Mouse (Mus musculus): ENCODE results near the gene Cpsf6. TPM values are rescaled to one million over a fixed set of nuclear protein-coding genes. Genes with fewer than 3 reads are reported as not detected.

Cpsf6 gene
- total and polyA plus RNA-seq, 2 experiments from 2014 or later = 82.0 to 127 TPM

- no peak overlapping the region for H3K4me2 ChIP-seq (ENCODE audit: low read depth, low read length)
- H3K27ac ChIP-seq = no peak overlapping the region
- DNase-seq (ENCODE audit: low spot score) (no peak), ATAC-seq (no peak)
- H3K9me3 ChIP-seq (ENCODE audit: low read length) = no peaks in the 10 kb centered on the region
- no peaks in the 10 kb centered on the region for H3K36me3 ChIP-seq (ENCODE audit: insufficient read depth, low read length)
- H3K4me1 ChIP-seq (ENCODE audit: insufficient read depth, low read length) = no peaks in the 10 kb centered on the region
- H3K27me3 ChIP-seq (ENCODE audit: insufficient read depth, low read length) = no peaks in the 10 kb centered on the region
- no peak overlapping the region for H3K4me3 ChIP-seq (ENCODE audit: low read length)
- no peak for TF ChIP-seq CTCF (IDR thresholded peaks at IDR 0.05; ENCODE audit: low read depth)
- 88% methylated on average over 6 of the region's 6 CpGs for WGBS
- H3K9ac ChIP-seq (replicated peaks; ENCODE audit: low read length) = no peak overlapping the region
These were observed 81.5 kb downstream of the Cpsf6 start for GRCm38 (mm10) chr10:117298336-117298735.

Other genes with a start within 250 kb of the Cpsf6 start
- gene Frs2, start 231.5 kb downstream of the Cpsf6 start, total RNA-seq (2014; rRNA removed) = 18.9 and 19.3 TPM in 2 replicates
- 19.1 and 19.4 TPM in 2 replicates for gene Frs2, start 231.5 kb downstream of the Cpsf6 start, polyA plus RNA-seq (2015; fragmentation: Nextera tagmentation; extraction: Ambion mirVana)
- 41.4 and 47.2 TPM in 2 replicates for gene Yeats4, start 155.5 kb downstream of the Cpsf6 start, total RNA-seq (2014; rRNA removed)
- gene Yeats4, start 155.5 kb downstream of the Cpsf6 start, polyA plus RNA-seq (2015; fragmentation: Nextera tagmentation; extraction: Ambion mirVana) = 83.4 and 85.4 TPM in 2 replicates
- not detected in 2 replicates for gene 9530003J23Rik, start 141.3 kb downstream of the Cpsf6 start, total RNA-seq (2014; rRNA removed)
- gene 9530003J23Rik, start 141.3 kb downstream of the Cpsf6 start, polyA plus RNA-seq (2015; fragmentation: Nextera tagmentation; extraction: Ambion mirVana) = not detected in 2 replicates
- gene Lyz2, start 97.7 kb downstream of the Cpsf6 start, total RNA-seq (2014; rRNA removed) = 7.5 and 12.7 TPM in 2 replicates
- gene Lyz2, start 97.7 kb downstream of the Cpsf6 start, polyA plus RNA-seq (2015; fragmentation: Nextera tagmentation; extraction: Ambion mirVana) = 25.6 and 26.1 TPM in 2 replicates
- 0.68 TPM in 1 of 2 replicates, not detected in the other for gene Lyz1, start 87.1 kb downstream of the Cpsf6 start, total RNA-seq (2014; rRNA removed)
- 0.14 TPM in 1 of 2 replicates, not detected in the other for gene Lyz1, start 87.1 kb downstream of the Cpsf6 start, polyA plus RNA-seq (2015; fragmentation: Nextera tagmentation; extraction: Ambion mirVana)
- gene Cpm, start 249.5 kb upstream of the Cpsf6 start, total RNA-seq (2014; rRNA removed) = 0.75 and 2.4 TPM in 2 replicates
- gene Cpm, start 249.5 kb upstream of the Cpsf6 start, polyA plus RNA-seq (2015; fragmentation: Nextera tagmentation; extraction: Ambion mirVana) = 2.3 and 3.1 TPM in 2 replicates